Mouse (Mus musculus) gastrocnemius, adult 2 months (tissue): ENCODE measurements around the gene Gm20695. TPM values are rescaled to one million over a fixed set of nuclear protein-coding genes. Genes with fewer than 3 reads are reported as not detected.
A peak's percentile ranks its signal among the peaks of the same experiment; 100 is the strongest.

Source experiments
- DNase-seq: peaks from one replicate; pipeline ENCODE4 v3.0.0; 2022
- H3K27ac ChIP-seq: fragments of 200-600 bp; 2 replicates; pipeline ENCODE4 v1.8.1; 2022; ENCODE audit warnings: mild to moderate bottlenecking
- H3K4me3 ChIP-seq: fragments of 200-600 bp; 2 replicates; pipeline ENCODE4 v1.8.1; 2022; ENCODE audit warnings: mild to moderate bottlenecking, moderate library complexity
- CTCF ChIP-seq: fragments of 200-600 bp; IDR thresholded peaks from 2 replicates; pipeline ENCODE4 v1.8.1; 2022; ENCODE audit warnings: antibody characterized with exemption, mild to moderate bottlenecking, moderate library complexity
- intact Hi-C: fragments of 180-260 bp; cut with DNase I; formaldehyde crosslinking; loops from one replicate; pipeline ENCODE4 v1.15.1; 2025
- total RNA-seq, 2 experiments: library from RNA; stranded (reverse); gene quantifications; 2 replicates each; pipeline ENCODE4 v1.2.3; 2021

Gm20695 gene
- total RNA-seq, 2 experiments from 2014 or later: 0.31 TPM; not detected in 1

GRCm38 (mm10) chr16:3907471-3907870 is 23.0 kb downstream of the Gm20695 start:
- TF ChIP-seq CTCF: no peak
- no peak overlapping the region for H3K27ac ChIP-seq
- intact Hi-C loops: loop anchor here (2.0 kb wide), 1 partner anchor 61 kb away; the partner anchor contains the start of gene Zfp174
- DNase-seq: no peak
- no peak overlapping the region for H3K4me3 ChIP-seq

- intact Hi-C loops: loop anchor here (1.0 to 2.0 kb wide), 3 partner anchors 24 to 96 kb away; partner anchors contain the start of genes Gm20695 and Zfp597
- peak; percentile 96 for DNase-seq
- peak within 1 kb of the TSS; percentile 87 for H3K4me3 ChIP-seq
- H3K27ac ChIP-seq: peak within 1 kb of the TSS; percentile 87
- peak; percentile 88 for TF ChIP-seq CTCF
Observed at GRCm38 (mm10) chr16:3908537-3909111, 24.2 kb downstream of the Gm20695 start, which contains the start of the genes 1700037C18Rik and Cluap1. 1700037C18Rik (minus strand) TSS chr16:3908689. Cluap1 (plus strand) TSS chr16:3908801.

- intact Hi-C loops: loop anchor here (2.0 kb wide), 2 partner anchors 70 to 96 kb away; no protein-coding TSS in a partner anchor
- no peak for DNase-seq
- peak overlapping the region; percentile 87 for H3K27ac ChIP-seq
- no peak for TF ChIP-seq CTCF
- H3K4me3 ChIP-seq: peak overlapping the region; percentile 87
Observed at GRCm38 (mm10) chr16:3909118-3909517, 24.7 kb downstream of the Gm20695 start.

- Histone ChIP-seq H3K27ac (no peak overlapping the region), H3K4me3 (no peak overlapping the region)
- TF ChIP-seq CTCF: no peak
- DNase-seq: no peak
- intact Hi-C loops: no loop called here
Observed at GRCm38 (mm10) chr16:3920756-3921155, 36.3 kb downstream of the Gm20695 start.

GRCm38 (mm10) chr16:3923515-3923914 is 39.1 kb downstream of the Gm20695 start:
- no peak overlapping the region for H3K4me3 ChIP-seq
- intact Hi-C loops: no loop called here
- no peak for DNase-seq
- TF ChIP-seq CTCF: no peak
- no peak overlapping the region for H3K27ac ChIP-seq

- intact Hi-C loops: no loop called here
- no peak overlapping the region for H3K27ac ChIP-seq
- H3K4me3 ChIP-seq: no peak overlapping the region
- no peak for DNase-seq
- TF ChIP-seq CTCF: no peak
Observed at GRCm38 (mm10) chr16:3923966-3924365, 39.5 kb downstream of the Gm20695 start.

- Histone ChIP-seq H3K4me3 (no peak overlapping the region), H3K27ac (no peak overlapping the region)
- TF ChIP-seq CTCF: no peak
- DNase-seq: no peak
- intact Hi-C loops: no loop called here
Observed at GRCm38 (mm10) chr16:3928582-3928981, 44.1 kb downstream of the Gm20695 start.

- Histone ChIP-seq H3K4me3 (no peak overlapping the region), H3K27ac (no peak overlapping the region)
- no peak for TF ChIP-seq CTCF
- DNase-seq: no peak
- intact Hi-C loops: no loop called here
Observed at GRCm38 (mm10) chr16:3929151-3929550, 44.7 kb downstream of the Gm20695 start.

GRCm38 (mm10) chr16:3933536-3933935 is 49.1 kb downstream of the Gm20695 start:
- intact Hi-C loops: no loop called here
- DNase-seq: no peak
- TF ChIP-seq CTCF: no peak
- Histone ChIP-seq H3K4me3 (no peak overlapping the region), H3K27ac (no peak overlapping the region)

- H3K4me3 ChIP-seq: no peak overlapping the region
- no peak for TF ChIP-seq CTCF
- no peak for DNase-seq
- no peak overlapping the region for H3K27ac ChIP-seq
- intact Hi-C loops: no loop called here
Observed at GRCm38 (mm10) chr16:3934091-3934490, 49.6 kb downstream of the Gm20695 start.

- H3K4me3 ChIP-seq: no peak overlapping the region
- intact Hi-C loops: no loop called here
- H3K27ac ChIP-seq: no peak overlapping the region
- no peak for DNase-seq
- no peak for TF ChIP-seq CTCF
Observed at GRCm38 (mm10) chr16:3934701-3935100, 50.3 kb downstream of the Gm20695 start.

- DNase-seq: no peak
- H3K4me3 ChIP-seq: no peak overlapping the region
- intact Hi-C loops: no loop called here
- no peak for TF ChIP-seq CTCF
- no peak overlapping the region for H3K27ac ChIP-seq
Observed at GRCm38 (mm10) chr16:3951141-3951540, 66.7 kb downstream of the Gm20695 start.

GRCm38 (mm10) chr16:3956369-3956768 is 71.9 kb downstream of the Gm20695 start:
- DNase-seq: peak; percentile 80
- TF ChIP-seq CTCF: no peak
- intact Hi-C loops: no loop called here
- H3K4me3 ChIP-seq: no peak overlapping the region
- peak overlapping the region; percentile 75 for H3K27ac ChIP-seq

GRCm38 (mm10) chr16:3959261-3959660 is 74.8 kb downstream of the Gm20695 start:
- DNase-seq: no peak
- Histone ChIP-seq H3K27ac (peak overlapping the region; percentile 35; the same call in 1 of the 2 replicates), H3K4me3 (no peak overlapping the region)
- TF ChIP-seq CTCF: no peak
- intact Hi-C loops: no loop called here
